Mouse (Mus musculus) small intestine, adult 2 months (tissue): ENCODE data around the gene Mmp9.

Source experiments
- CTCF ChIP-seq: fragments of 200-500 bp; IDR thresholded peaks from 2 replicates; pipeline ENCODE4 v1.5.1; 2012; ENCODE audit warnings: low read depth, mild to moderate bottlenecking, control low read depth, inconsistent platforms, low read length, moderate library complexity, mixed read lengths; ENCODE audit not compliant: insufficient replicate concordance, insufficient read length; ENCODE audit errors: extremely low read depth
- POLR2A ChIP-seq: fragments of 200-500 bp; IDR thresholded peaks from 2 replicates; pipeline ENCODE4 v1.6.1; 2012; ENCODE audit warnings: low read depth, mild to moderate bottlenecking, control low read depth, inconsistent platforms, low read length, moderate library complexity

- TF ChIP-seq CTCF (peak; percentile 35; the same call in 1 of the 2 replicates), POLR2A (no peak)
Measured at GRCm38 (mm10) chr2:164909542-164909941, 31.0 kb upstream of the Mmp9 start.
